Mouse (Mus musculus): ENCODE data around the gene Mylk. TPM values are rescaled to one million over a fixed set of nuclear protein-coding genes. Genes with fewer than 3 reads are reported as not detected.

Mylk gene
- polyA plus RNA-seq, 1 experiment from 2014 or later: 5.7 TPM

DNA sequence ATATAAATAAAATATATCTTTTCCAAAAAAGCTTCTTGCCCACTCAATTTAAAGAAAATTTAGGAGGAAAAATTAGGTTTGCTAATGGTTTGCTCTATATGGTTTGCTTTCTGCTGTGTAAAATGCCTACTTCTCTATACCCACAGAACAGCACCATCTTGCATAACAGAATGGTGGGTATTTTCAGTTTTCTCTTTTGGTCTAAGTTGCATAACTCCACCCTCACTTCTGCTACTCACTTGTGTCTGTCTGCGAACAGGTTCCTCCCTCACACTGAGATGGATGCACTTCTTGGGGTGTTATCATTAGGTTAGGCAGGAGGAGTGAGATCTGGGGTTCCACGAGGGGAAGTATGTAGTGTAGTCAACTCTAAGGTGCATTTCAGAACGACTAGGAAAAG, 68.6 kb downstream of the Mylk start:
- Histone ChIP-seq H3K27ac (ENCODE audit: low read length) (no peak overlapping the region), H3K27me3 (ENCODE audit: control insufficient read depth, insufficient read depth, low read depth, low read length) (no peaks in the 10 kb centered on the region), H3K4me1 (ENCODE audit: control insufficient read depth, insufficient read depth, low read length) (no peaks in the 10 kb centered on the region), H3K4me2 (ENCODE audit: low read length) (no peak overlapping the region), H3K4me3 (ENCODE audit: low read depth, low read length) (no peak overlapping the region), H3K36me3 (ENCODE audit: control insufficient read depth, insufficient read depth, low read length) (no peaks in the 10 kb centered on the region), H3K9ac (ENCODE audit: low read depth, low read length) (no peak overlapping the region), H3K9me3 (replicated peaks; ENCODE audit: control insufficient read depth, low read length, poor library complexity, severe bottlenecking) (no peaks in the 10 kb centered on the region)
- WGBS: 88% methylated on average over 3 of the region's 3 CpGs
- no peak for ATAC-seq

DNA sequence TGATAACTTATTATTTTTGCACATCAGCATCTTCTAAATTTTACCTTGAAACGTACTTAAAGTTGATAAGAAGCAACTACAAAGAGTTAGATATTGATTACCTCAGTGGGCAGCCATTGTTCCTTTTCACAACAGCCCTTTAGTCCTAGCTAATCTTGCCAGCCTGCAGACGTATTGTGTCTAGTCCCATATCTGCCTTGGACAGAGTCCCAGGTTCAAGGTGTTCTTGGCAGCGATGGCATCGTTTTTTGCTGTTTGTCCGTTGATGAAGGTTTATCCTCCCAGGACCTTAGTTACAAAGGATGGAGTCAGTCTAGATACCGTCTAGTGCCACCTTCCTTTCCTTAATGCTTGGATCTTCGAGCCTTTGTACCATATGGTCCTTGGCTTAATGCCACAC, 69.6 kb downstream of the Mylk start:
- H3K4me3 ChIP-seq (ENCODE audit: low read depth, low read length): no peak overlapping the region
- H3K4me1 ChIP-seq (ENCODE audit: control insufficient read depth, insufficient read depth, low read length): no peaks in the 10 kb centered on the region
- no peaks in the 10 kb centered on the region for H3K27me3 ChIP-seq (ENCODE audit: control insufficient read depth, insufficient read depth, low read depth, low read length)
- H3K4me2 ChIP-seq (ENCODE audit: low read length): no peak overlapping the region
- H3K27ac ChIP-seq (ENCODE audit: low read length): no peak overlapping the region
- ATAC-seq: no peak
- H3K36me3 ChIP-seq (ENCODE audit: control insufficient read depth, insufficient read depth, low read length): no peaks in the 10 kb centered on the region
- WGBS: 79% methylated on average over 7 of the region's 7 CpGs
- H3K9me3 ChIP-seq (replicated peaks; ENCODE audit: control insufficient read depth, low read length, poor library complexity, severe bottlenecking): no peaks in the 10 kb centered on the region
- H3K9ac ChIP-seq (ENCODE audit: low read depth, low read length): no peak overlapping the region

DNA sequence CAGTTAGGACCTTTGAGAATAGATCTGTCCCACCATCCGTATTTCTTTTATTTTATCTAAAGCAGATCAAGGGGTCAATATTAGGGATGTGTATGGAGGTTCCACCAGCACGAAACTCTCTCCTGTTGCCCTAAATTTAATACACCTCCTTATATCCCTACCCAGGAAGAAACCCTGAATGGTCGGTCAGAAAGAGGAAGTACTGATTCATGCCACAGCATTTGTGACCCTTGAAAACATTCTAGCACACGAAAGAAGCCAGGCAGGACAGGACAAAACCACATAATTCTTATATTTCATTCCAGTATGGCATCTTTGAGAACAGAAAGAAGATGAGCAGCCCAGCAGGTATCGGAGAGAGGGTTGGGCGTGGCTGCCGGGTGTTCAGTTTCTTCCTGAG, 71.5 kb downstream of the Mylk start:
- Histone ChIP-seq H3K36me3 (ENCODE audit: control insufficient read depth, insufficient read depth, low read length) (no peaks in the 10 kb centered on the region), H3K9ac (ENCODE audit: low read depth, low read length) (no peak overlapping the region)
- WGBS: 93% methylated on average over 7 of the region's 7 CpGs

DNA sequence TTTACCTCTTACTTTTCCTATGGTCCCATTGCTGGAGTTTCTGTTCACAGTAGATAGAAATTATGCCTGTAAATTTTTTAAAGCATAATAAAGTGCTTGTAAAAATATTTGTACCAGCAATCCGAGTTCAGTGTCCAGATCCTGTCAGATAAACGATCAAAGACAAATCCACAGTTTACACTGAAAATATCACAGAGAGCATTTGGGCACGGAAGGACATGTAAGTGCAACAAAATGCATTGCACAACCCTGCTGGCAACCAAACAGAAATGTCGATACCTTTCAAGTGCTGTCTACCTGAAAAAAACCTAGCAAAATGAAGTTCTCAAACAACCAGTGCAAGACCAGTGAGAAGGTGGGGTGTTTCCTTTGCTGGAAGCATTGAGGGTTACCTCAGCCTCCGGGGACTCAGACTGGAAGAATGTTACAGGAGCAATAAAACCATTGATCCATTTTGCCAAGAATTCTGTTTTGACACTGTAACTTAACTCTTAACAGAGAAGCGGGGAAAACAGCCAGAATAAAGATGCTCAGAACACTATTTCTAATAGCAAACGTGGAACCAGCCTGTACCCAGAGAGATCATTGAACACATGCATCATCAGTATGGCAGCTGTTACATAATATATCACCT, 80.2 kb downstream of the Mylk start:
- 87% methylated on average over 7 of the region's 7 CpGs for WGBS
- Histone ChIP-seq H3K4me3 (ENCODE audit: low read depth, low read length) (no peak overlapping the region), H3K9ac (ENCODE audit: low read depth, low read length) (no peak overlapping the region), H3K9me3 (replicated peaks; ENCODE audit: control insufficient read depth, low read length, poor library complexity, severe bottlenecking) (no peaks in the 10 kb centered on the region), H3K4me2 (ENCODE audit: low read length) (no peak overlapping the region), H3K27ac (ENCODE audit: low read length) (no peak overlapping the region), H3K36me3 (ENCODE audit: control insufficient read depth, insufficient read depth, low read length) (no peaks in the 10 kb centered on the region), H3K4me1 (ENCODE audit: control insufficient read depth, insufficient read depth, low read length) (no peaks in the 10 kb centered on the region), H3K27me3 (ENCODE audit: control insufficient read depth, insufficient read depth, low read depth, low read length) (no peaks in the 10 kb centered on the region)
- no peak for ATAC-seq

More for the DNA sequence above, 71.5 kb downstream of the Mylk start:
- Histone ChIP-seq H3K4me3 (ENCODE audit: low read depth, low read length) (no peak overlapping the region), H3K9me3 (replicated peaks; ENCODE audit: control insufficient read depth, low read length, poor library complexity, severe bottlenecking) (no peaks in the 10 kb centered on the region), H3K4me1 (ENCODE audit: control insufficient read depth, insufficient read depth, low read length) (no peaks in the 10 kb centered on the region), H3K4me2 (ENCODE audit: low read length) (no peak overlapping the region), H3K27ac (ENCODE audit: low read length) (no peak overlapping the region), H3K27me3 (ENCODE audit: control insufficient read depth, insufficient read depth, low read depth, low read length) (no peaks in the 10 kb centered on the region)
- ATAC-seq: no peak

DNA sequence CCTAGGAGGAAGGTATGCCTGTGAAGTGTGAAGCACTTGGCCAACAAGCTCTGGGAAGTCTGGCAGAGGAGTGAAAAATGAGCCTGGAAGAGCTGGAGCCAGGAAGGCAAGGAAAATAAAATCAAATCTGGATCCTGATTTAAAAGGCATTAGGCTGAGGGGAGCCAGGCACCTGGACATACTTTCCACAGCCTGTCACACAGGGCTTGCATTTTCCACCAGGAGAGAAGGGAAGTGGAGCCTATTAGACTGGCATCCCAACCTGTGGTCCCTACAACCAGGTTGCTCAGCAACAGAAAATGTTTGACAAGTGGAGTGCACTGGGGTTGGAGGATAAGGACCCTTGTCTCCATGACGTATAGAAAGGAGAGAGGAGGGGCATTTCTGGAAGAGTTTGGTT, 89.5 kb downstream of the Mylk start:
- ATAC-seq: no peak
- H3K4me2 ChIP-seq (ENCODE audit: low read length): no peak overlapping the region
- WGBS: 63% methylated on average over 1 of the region's 1 CpGs
- H3K4me1 ChIP-seq (ENCODE audit: control insufficient read depth, insufficient read depth, low read length): no peaks in the 10 kb centered on the region
- H3K4me3 ChIP-seq (ENCODE audit: low read depth, low read length): no peak overlapping the region
- no peaks in the 10 kb centered on the region for H3K27me3 ChIP-seq (ENCODE audit: control insufficient read depth, insufficient read depth, low read depth, low read length)
- no peak overlapping the region for H3K9ac ChIP-seq (ENCODE audit: low read depth, low read length)
- no peaks in the 10 kb centered on the region for H3K9me3 ChIP-seq (replicated peaks; ENCODE audit: control insufficient read depth, low read length, poor library complexity, severe bottlenecking)
- no peaks in the 10 kb centered on the region for H3K36me3 ChIP-seq (ENCODE audit: control insufficient read depth, insufficient read depth, low read length)
- no peak overlapping the region for H3K27ac ChIP-seq (ENCODE audit: low read length)

DNA sequence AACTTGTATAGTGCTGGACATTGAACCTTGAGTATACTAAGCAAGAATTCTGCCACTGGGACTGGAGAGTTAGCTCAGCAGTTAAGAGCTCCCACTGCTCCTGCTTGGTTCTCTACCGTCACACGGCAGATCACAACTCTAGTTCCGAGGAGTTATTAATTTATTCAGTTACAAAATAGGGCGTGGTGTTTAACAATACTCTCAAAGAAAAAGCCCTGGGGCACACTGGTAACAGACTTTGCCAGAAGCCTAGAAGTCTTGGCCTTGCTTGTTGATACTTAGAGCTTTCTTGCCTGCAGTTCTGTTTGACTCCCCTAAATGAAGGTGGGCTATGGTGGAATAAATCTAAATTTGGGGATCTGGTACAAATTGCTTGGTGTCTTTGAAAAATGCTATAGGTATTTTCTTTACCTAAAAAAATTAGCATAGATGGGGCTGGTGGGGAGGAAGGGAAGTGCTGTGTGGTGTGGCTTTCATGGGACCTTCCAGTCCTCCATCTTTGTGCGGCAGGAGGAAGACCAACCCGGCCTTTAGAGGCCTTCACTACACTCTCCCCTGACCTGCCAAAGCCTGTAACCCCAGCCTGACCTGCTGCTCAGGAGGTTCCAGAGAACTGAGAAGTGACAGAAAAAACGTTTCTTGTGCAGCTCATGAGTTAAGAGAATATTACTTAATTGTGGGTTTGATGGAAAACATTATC, 94.1 kb downstream of the Mylk start:
- no peak for ATAC-seq
- Histone ChIP-seq H3K27ac (ENCODE audit: low read length) (no peak overlapping the region), H3K27me3 (ENCODE audit: control insufficient read depth, insufficient read depth, low read depth, low read length) (no peaks in the 10 kb centered on the region), H3K9ac (ENCODE audit: low read depth, low read length) (no peak overlapping the region), H3K9me3 (replicated peaks; ENCODE audit: control insufficient read depth, low read length, poor library complexity, severe bottlenecking) (no peaks in the 10 kb centered on the region), H3K36me3 (ENCODE audit: control insufficient read depth, insufficient read depth, low read length) (no peaks in the 10 kb centered on the region), H3K4me2 (ENCODE audit: low read length) (no peak overlapping the region), H3K4me1 (ENCODE audit: control insufficient read depth, insufficient read depth, low read length) (no peaks in the 10 kb centered on the region), H3K4me3 (ENCODE audit: low read depth, low read length) (no peak overlapping the region)
- WGBS: 70% methylated on average over 7 of the region's 7 CpGs

DNA sequence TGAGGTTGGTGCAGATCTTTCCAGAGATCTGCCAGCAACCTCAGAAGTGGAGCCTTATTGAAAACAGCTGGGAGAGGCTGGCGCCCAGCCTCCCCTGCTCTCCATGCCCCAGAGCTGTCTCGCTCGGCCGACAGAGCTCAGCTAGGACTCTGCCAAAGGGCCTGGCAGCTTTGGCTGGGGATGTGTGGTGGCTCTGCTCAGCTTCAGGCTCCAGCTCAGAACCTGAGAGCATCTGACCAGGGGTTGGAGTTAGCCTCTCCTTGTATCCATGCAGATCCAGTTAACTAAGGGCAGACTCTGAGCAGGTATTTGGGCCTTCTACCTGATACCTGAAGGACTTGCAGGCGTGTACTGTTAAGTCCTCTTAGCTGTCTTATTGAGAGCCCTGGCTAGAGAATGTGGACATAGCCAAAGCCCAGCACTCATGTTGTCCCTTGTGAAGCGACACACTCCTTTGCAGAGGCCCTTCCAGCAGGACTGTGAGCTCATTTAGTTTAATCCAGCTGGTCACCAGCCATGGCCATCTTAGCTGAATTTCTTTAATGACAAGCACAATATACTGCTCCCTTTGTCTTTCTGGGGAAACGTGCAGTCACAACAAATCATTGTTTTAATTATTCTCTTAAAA, 94.8 kb downstream of the Mylk start:
- 91% methylated on average over 7 of the region's 7 CpGs for WGBS
- Histone ChIP-seq H3K27ac (ENCODE audit: low read length) (no peak overlapping the region), H3K4me1 (ENCODE audit: control insufficient read depth, insufficient read depth, low read length) (no peaks in the 10 kb centered on the region), H3K9ac (ENCODE audit: low read depth, low read length) (no peak overlapping the region), H3K27me3 (ENCODE audit: control insufficient read depth, insufficient read depth, low read depth, low read length) (no peaks in the 10 kb centered on the region), H3K9me3 (replicated peaks; ENCODE audit: control insufficient read depth, low read length, poor library complexity, severe bottlenecking) (no peaks in the 10 kb centered on the region), H3K4me3 (ENCODE audit: low read depth, low read length) (no peak overlapping the region), H3K4me2 (ENCODE audit: low read length) (no peak overlapping the region), H3K36me3 (ENCODE audit: control insufficient read depth, insufficient read depth, low read length) (no peaks in the 10 kb centered on the region)
- ATAC-seq: no peak

DNA sequence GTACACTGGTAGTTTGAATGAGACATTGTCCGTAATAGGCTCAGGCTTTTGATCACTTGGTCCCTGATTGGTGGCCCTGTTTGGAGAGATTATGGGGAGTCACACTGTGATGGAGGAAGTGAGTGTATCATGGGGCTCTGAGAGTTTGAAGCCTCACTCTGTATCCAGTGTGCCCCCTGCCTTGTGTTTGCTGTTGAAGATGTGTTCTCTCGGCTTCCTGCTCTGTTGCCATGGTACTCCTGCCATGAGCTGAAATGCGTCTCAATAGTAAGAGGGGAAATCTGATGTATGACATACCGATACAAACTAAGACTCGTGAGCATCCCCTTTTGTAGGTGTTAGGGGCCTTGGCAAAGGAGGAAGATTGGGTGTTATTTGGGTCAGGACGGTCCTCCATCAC, 99.8 kb downstream of the Mylk start:
- ATAC-seq: peak; percentile 58; the same call in 1 of the 2 replicates
- Histone ChIP-seq H3K36me3 (ENCODE audit: control insufficient read depth, insufficient read depth, low read length) (no peaks in the 10 kb centered on the region), H3K27ac (ENCODE audit: low read length) (no peak overlapping the region), H3K4me3 (ENCODE audit: low read depth, low read length) (no peak overlapping the region), H3K27me3 (ENCODE audit: control insufficient read depth, insufficient read depth, low read depth, low read length) (no peaks in the 10 kb centered on the region), H3K4me2 (ENCODE audit: low read length) (no peak overlapping the region), H3K9ac (ENCODE audit: low read depth, low read length) (no peak overlapping the region), H3K9me3 (replicated peaks; ENCODE audit: control insufficient read depth, low read length, poor library complexity, severe bottlenecking) (no peaks in the 10 kb centered on the region), H3K4me1 (ENCODE audit: control insufficient read depth, insufficient read depth, low read length) (no peaks in the 10 kb centered on the region)
- WGBS: 36% methylated on average over 6 of the region's 6 CpGs

DNA sequence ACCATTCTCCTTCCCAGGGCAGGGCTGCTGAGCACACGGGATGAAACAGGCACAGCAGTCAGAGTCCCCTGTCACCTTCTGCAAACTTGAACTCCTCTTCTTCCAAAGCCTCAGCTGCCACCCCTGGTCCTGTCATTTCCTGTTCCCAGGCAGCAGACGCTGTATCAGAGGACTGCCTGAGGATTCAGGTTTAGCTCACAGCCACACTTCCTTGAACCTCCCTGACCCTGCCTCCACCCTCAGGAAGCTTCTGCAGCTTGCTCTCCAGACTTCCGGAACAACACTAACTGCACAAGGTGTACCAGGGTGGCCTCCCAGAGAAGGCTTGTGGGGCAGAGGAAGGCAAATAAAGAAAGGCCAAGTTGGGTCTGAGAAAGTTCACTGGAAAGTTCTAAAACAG, 102.6 kb downstream of the Mylk start:
- Histone ChIP-seq H3K4me1 (ENCODE audit: control insufficient read depth, insufficient read depth, low read length) (no peaks in the 10 kb centered on the region), H3K27ac (ENCODE audit: low read length) (no peak overlapping the region), H3K9me3 (replicated peaks; ENCODE audit: control insufficient read depth, low read length, poor library complexity, severe bottlenecking) (no peaks in the 10 kb centered on the region), H3K9ac (ENCODE audit: low read depth, low read length) (no peak overlapping the region), H3K4me2 (ENCODE audit: low read length) (no peak overlapping the region), H3K36me3 (ENCODE audit: control insufficient read depth, insufficient read depth, low read length) (no peaks in the 10 kb centered on the region), H3K27me3 (ENCODE audit: control insufficient read depth, insufficient read depth, low read depth, low read length) (no peaks in the 10 kb centered on the region), H3K4me3 (ENCODE audit: low read depth, low read length) (no peak overlapping the region)
- no peak for ATAC-seq
- WGBS: 79% methylated on average over 3 of the region's 3 CpGs

All from midbrain, embryonic 16.5 days (tissue).